Mouse (Mus musculus) cortical plate, adult 2 months (tissue): ENCODE measurements around the gene Ugcg.

Experiments
- CTCF ChIP-seq: fragments of 200-500 bp; IDR thresholded peaks from 2 replicates; pipeline ENCODE4 v1.5.1; 2011; ENCODE audit warnings: mild to moderate bottlenecking, control low read depth, low read length; ENCODE audit not compliant: insufficient read depth; ENCODE audit errors: extremely low read depth
- POLR2A ChIP-seq: fragments of 200-500 bp; IDR thresholded peaks from 2 replicates; pipeline ENCODE4 v1.6.1; 2011; ENCODE audit warnings: mild to moderate bottlenecking, low read length, control low read depth; ENCODE audit not compliant: insufficient read depth; ENCODE audit errors: extremely low read depth

GRCm38 (mm10) chr4:59248035-59248434, 59.0 kb downstream of the Ugcg start:
- TF ChIP-seq CTCF: no peak
- TF ChIP-seq POLR2A: no peak
